Mouse (Mus musculus) fibroblast of lung, adult 2 months (primary cell): ENCODE results near the gene Lyz2.
"Not testable (repeated sequence)": the region's sequence is repeated elsewhere in the genome, so short reads cannot be mapped to it uniquely, and the experiment has no call there.

ENCODE experiments used
- DNase-seq: peaks from one replicate; pipeline ENCODE4 v3.0.0-alpha.2; 2011; ENCODE audit warnings: low read depth

Lyz2 gene

DNA sequence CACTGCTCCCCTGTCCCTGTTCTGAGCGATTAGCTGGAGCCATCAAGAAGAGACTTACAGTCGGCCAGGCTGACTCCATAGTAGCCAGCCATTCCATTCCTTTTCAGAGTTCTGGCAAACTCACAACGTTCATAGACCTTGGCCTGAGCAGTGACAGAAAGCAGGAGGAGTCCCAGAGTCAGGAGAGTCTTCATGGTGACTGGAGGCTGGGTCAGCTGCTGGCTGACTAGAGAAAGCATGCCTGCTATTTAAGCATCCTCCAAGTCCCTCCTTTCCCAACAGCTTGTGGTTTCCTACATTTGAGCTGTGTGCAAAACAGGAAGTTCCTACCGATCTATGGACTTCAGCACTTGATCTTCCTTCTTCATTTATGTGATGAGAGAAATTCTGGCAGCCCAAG is at the start of gene Lyz2:
Gene Lyz2, minus strand, starts transcription at position 273 of the 400 bp plus-strand sequence.
- DNase-seq, result no peak

- no peak for DNase-seq
Measured at GRCm38 (mm10) chr10:117330521-117330920, 48.4 kb upstream of the Lyz2 start.

GRCm38 (mm10) chr10:117323782-117324181 is 41.7 kb upstream of the Lyz2 start:
- no peak for DNase-seq

- no peak for DNase-seq
Measured at GRCm38 (mm10) chr10:117322630-117323029, 40.5 kb upstream of the Lyz2 start.

DNA sequence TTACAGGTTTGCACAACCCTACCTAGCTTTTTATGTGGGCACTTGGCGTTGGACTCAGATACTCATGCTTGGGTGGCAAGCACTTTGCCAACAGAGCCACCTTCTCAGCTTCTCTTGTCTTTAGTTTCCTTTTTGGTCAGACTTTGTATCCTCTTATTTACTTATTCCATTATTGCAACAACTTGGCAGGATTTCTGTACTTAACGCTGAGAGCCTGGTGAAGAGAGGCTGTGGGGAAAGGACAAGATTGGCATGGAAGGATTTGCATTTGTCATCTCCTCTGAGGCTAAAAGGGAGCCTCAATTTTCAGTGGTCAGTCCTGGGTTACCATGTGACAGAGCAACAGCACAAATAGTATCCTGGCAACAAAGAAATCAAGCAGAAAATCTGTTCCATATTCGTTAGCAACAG is 38.5 kb upstream of the Lyz2 start:
- no peak for DNase-seq

GRCm38 (mm10) chr10:117316391-117316790 is 34.3 kb upstream of the Lyz2 start:
- DNase-seq, result no peak

DNA sequence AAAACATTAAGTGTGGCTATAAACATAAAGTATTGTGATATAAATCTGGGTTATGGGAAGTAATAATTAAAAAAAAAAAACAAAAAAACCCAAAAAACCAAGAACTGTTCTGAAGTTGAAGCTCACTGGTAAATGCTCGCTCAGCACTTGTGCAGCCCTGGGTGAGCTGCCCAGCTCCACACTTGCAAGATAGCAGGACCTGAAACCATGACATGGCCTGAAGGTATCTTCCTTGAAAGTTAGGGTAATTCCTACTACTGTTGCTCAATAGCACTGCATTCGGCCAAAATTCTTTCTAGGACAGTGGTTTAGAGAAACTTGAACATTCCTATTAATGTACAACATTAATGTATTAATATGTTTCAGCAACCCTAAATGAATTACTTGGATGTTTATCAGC is 31.0 kb upstream of the Lyz2 start:
- DNase-seq, result no peak

GRCm38 (mm10) chr10:117312168-117312567 is 30.0 kb upstream of the Lyz2 start:
- DNase-seq, result no peak

DNA sequence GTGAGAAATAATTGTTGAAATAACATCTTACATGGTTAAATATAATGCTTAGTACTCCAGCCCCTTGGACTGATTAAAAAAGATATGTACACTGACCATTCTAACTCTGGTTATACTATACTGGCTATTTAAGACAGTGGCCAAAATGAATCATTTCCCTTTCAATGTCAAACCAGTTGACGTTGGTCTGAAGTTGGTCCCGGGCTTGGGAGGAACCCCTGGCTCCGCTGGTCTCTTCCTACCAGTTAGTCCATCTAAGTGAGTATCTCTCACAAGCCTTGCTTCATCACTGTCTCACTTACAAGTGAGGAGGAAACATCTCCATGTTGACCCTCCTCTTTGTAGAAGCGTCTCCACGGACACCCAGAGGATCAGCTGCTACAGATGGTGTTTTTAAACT is 22.2 kb upstream of the Lyz2 start:
- no peak for DNase-seq

DNA sequence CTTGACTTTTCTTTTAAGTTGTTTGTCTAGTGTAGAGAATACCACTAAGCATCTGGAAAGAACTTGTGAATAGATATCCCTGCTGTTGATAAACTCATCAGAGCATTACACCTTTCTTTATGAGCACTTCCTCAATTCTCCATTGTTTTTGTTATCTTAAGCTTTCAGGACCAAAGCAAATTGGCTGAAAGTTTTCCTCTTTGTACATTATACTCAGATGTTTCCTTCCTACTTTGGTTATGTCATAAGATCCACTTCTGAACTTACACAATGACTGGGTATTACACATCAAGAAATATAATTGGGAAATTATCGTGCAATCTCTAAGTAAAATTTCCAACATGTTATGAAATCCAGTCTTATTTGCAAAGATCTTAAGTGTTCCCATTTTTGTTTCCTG is 19.6 kb upstream of the Lyz2 start:
- no peak for DNase-seq

DNA sequence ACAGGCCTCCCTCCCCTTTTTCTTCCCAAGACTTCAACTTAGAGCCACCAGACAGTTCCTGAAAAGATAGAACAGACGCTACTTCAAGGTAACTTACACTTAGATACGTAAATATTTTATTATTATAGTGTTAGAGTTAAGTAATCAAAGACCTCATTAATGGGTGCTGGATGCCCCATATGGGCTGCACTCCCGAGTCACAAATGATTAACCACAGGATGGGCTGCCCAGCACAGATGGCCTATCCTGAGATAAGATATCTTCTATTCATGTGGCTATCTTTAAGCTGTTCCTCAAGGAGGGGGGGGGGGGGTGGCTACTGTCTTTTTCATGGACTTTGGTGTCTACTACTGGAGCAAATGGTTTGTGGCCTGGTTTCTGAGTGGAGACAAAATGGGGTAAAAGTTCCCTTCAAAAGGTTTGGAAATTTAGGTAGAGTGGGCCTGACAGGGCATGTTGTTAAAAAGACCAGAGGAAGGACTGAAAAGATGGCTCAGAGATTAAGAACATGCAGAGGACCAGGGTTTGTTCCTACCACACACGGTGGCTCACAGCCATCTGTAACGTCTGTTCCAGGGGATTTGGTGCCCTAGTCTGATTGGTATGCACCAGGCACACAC is 17.9 kb upstream of the Lyz2 start:
- no peak for DNase-seq

DNA sequence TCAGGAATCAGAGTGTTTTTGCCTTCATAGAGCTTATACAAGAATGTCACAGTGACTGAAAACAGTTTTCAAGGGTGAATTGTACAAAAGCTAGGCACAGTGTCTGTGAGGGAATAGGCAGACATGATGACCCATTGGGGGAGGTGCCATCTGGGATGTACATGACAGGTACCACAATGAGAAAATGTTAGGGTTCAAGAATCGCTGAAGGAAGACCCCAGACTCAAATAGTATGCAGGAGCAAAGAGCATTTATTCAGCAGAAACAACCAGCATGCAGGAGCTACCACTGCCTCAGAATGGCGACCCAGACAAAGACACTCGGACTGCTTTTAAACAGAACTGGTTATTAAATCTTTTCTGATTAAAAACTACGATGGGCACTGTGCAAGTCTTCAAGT is 17.0 kb upstream of the Lyz2 start:
- DNase-seq, result no peak

GRCm38 (mm10) chr10:117298336-117298735 is 16.2 kb upstream of the Lyz2 start:
- DNase-seq, result no peak

DNA sequence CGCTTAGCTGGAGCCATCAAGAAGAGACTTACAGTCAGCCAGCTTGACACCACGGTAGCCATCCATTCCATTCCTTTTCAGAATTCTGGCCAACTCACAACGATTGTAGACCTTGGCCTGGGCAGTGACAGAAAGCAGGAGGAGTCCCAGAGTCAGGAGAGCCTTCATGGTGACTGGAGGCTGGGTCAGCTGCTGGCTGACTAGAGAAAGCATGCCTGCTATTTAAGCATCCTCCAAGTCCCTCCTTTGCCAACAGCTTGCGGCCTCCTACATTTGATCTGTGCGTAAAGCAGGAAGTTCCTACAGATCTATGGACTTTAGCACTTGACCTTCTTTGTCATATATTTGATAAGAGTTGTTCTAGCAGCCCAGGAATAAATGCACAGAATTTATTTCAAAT is 10.6 kb upstream of the Lyz2 start, which contains the start of gene Lyz1:
Gene Lyz1, minus strand, starts transcription at position 198 of the 400 bp plus-strand sequence.
- no peak for DNase-seq

GRCm38 (mm10) chr10:117290936-117291335 is 8.8 kb upstream of the Lyz2 start:
- DNase-seq, result not testable (repeated sequence)

GRCm38 (mm10) chr10:117290046-117290870 is 8.1 kb upstream of the Lyz2 start:
- DNase-seq, result no peak

DNA sequence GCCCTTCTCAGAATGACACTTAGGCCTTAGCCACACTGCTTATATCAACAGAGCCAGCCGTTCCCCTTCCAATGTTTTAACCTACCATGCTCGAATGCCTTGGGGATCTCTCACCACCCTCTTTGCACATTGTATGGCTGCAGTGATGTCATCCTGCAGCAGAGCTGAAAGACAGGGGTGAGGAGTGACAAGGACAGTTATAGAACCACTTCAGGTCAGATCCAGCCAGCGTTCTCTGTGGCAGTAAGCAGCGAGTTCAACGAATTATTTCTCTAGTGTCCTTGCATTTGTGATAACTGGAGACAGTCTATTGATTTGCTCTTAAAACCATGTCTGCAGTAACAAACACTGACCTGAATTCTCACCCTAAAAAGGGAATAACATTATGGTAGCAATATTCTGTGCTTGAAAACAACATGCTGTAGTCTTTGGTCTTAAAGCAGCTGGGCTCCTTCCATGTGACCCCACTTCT is 6.9 kb upstream of the Lyz2 start:
- DNase-seq, result not testable (repeated sequence)

GRCm38 (mm10) chr10:117288197-117289033 is 6.3 kb upstream of the Lyz2 start:
- DNase-seq, result no peak

DNA sequence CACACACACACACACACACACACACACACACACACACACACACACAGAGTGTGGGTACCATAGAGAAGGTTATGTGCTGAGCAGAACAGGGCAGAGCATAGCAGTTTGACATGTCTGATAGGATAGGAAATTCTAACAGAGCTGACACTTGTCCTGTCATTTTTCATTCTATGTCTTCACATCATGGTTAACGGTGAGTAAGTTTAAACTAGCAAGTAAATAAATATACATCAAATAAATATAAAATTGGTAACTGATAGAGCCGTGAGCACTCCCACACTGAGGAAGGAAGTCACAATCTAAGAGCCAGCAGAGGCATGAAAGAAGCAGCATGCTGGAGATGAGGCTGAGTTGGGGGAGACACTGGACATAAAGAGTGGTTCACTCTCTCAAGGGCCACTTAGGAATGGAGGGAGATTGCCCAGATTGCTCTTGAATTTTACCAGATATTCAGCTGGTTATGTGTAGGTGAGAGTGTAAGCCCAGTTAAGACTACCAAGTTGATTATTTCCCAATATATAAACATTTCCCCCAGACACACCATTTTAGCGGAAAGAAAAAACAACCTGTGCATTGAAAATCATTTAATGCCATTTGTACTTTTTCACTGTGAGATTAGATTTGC is 5.2 kb upstream of the Lyz2 start:
- DNase-seq, result no peak

- DNase-seq, result no peak
Measured at GRCm38 (mm10) chr10:117286366-117286970, 4.3 kb upstream of the Lyz2 start.

DNA sequence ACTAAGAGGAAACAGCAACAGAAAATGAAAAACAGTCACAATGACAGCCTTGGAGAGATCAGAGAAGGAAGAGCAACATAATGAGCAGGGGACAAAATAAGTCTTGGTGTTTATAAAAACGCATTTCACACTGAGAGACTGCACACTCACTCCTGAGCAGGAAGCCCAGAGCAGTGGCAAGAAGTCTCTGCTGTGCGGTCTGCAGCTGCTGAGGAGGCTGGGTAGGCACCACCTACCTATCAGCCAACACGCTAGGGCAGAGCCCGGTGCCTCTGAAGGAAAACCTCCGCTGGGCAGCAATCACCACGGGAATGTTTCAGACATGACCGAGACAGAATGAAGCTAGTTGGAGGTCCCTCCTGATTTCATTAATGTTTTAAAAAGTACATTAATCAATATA is 3.5 kb upstream of the Lyz2 start:
- DNase-seq, result not testable (repeated sequence)
